Mouse (Mus musculus): Measurements from ENCODE around the gene Ptpro.

Ptpro gene

GRCm38 (mm10) chr6:137294973-137295820, 43.1 kb downstream of the Ptpro start:
- no peak for DNase-seq

GRCm38 (mm10) chr6:137302561-137302960, 50.4 kb downstream of the Ptpro start:
- DNase-seq = no peak

GRCm38 (mm10) chr6:137303824-137304223, 51.7 kb downstream of the Ptpro start:
- no peak for DNase-seq

- DNase-seq = no peak
These were observed 63.1 kb downstream of the Ptpro start for GRCm38 (mm10) chr6:137315265-137315664.

- no peak for DNase-seq
These were observed 64.2 kb downstream of the Ptpro start for GRCm38 (mm10) chr6:137316358-137316757.

GRCm38 (mm10) chr6:137317509-137317908, 65.4 kb downstream of the Ptpro start:
- DNase-seq = no peak

- no peak for DNase-seq
These were observed 66.2 kb downstream of the Ptpro start for GRCm38 (mm10) chr6:137318242-137318861.

GRCm38 (mm10) chr6:137319658-137320057, 67.5 kb downstream of the Ptpro start:
- DNase-seq = no peak

- no peak for DNase-seq
These were observed 75.6 kb downstream of the Ptpro start for GRCm38 (mm10) chr6:137327718-137328117.

GRCm38 (mm10) chr6:137328228-137328627, 76.1 kb downstream of the Ptpro start:
- DNase-seq = no peak

- no peak for DNase-seq
These were observed 78.7 kb downstream of the Ptpro start for GRCm38 (mm10) chr6:137330782-137331181.

- no peak for DNase-seq
These were observed 79.7 kb downstream of the Ptpro start for GRCm38 (mm10) chr6:137331826-137332225.

GRCm38 (mm10) chr6:137339071-137339470, 87.0 kb downstream of the Ptpro start:
- no peak for DNase-seq

- no peak for DNase-seq
These were observed 91.7 kb downstream of the Ptpro start for GRCm38 (mm10) chr6:137343688-137344441.

GRCm38 (mm10) chr6:137360166-137360565, 108.0 kb downstream of the Ptpro start:
- DNase-seq = no peak

GRCm38 (mm10) chr6:137362216-137362615, 110.1 kb downstream of the Ptpro start:
- no peak for DNase-seq

GRCm38 (mm10) chr6:137364681-137365080, 112.6 kb downstream of the Ptpro start:
- DNase-seq = no peak

GRCm38 (mm10) chr6:137365637-137366036, 113.5 kb downstream of the Ptpro start:
- DNase-seq = no peak

- no peak for DNase-seq
These were observed 118.6 kb downstream of the Ptpro start for GRCm38 (mm10) chr6:137370745-137371144.

- DNase-seq = no peak
These were observed 119.3 kb downstream of the Ptpro start for GRCm38 (mm10) chr6:137371455-137371854.

GRCm38 (mm10) chr6:137373920-137374319, 121.8 kb downstream of the Ptpro start:
- DNase-seq = no peak

GRCm38 (mm10) chr6:137382546-137382945, 130.4 kb downstream of the Ptpro start:
- DNase-seq = no peak

- peak in 1 of 2 experiments; percentile 27 for DNase-seq
These were observed 134.2 kb downstream of the Ptpro start for GRCm38 (mm10) chr6:137386344-137386743.
